ENCODE assay signal across 7 mouse cellular contexts in genomic region chr13:51842773-51843172, GRCm38 (mm10). TPM values are rescaled to one million over a fixed set of nuclear protein-coding genes. Genes with fewer than 3 reads are reported as not detected.
DNase-seq lines count a peak whose midpoint lies in the region; ATAC-seq and TF ChIP-seq lines count a peak whose summit lies in the region.

No protein-coding gene starts in this region.

- no peak for DNase-seq in neural tube, embryonic 11.5 days (ENCODE audit: low spot score)
- DNase-seq in neural tube, embryonic 10.5 days (ENCODE audit: extremely low spot score, low spot score), result no peak
- DNase-seq in heart, adult 9 months (ENCODE audit: low spot score in 2 of 2), result peak; percentile 24 to 44
- no peak for DNase-seq in limb, embryonic 14.5 days (ENCODE audit: low spot score)
- DNase-seq in yolk sac, embryonic 10.5 days (ENCODE audit: low spot score), result peak; percentile 43
- DNase-seq in left cerebral cortex, postnatal 10 days (ENCODE audit: extremely low spot score in 1 of 2, low spot score in 2 of 2), result no peak
- no peak for DNase-seq in right cerebral cortex, postnatal 4 days

- ATAC-seq in neural tube, embryonic 11.5 days (ENCODE audit: insufficient read depth, low FRiP score, low TSS enrichment), result no peak
- ATAC-seq in limb, embryonic 14.5 days (ENCODE audit: low FRiP score, low read depth), result no peak

- 9% methylated on average over 12 of the region's 12 CpGs for WGBS in neural tube, embryonic 11.5 days
- 8% methylated on average over 12 of the region's 12 CpGs for WGBS in limb, embryonic 14.5 days

- intact Hi-C loops in left cerebral cortex, postnatal 10 days (cut with DNase I), result loop anchor here (5.0 kb wide), 1 partner anchor 785 kb away; no protein-coding TSS in a partner anchor

- H3K27me3 ChIP-seq in neural tube, embryonic 11.5 days (ENCODE audit: control insufficient read depth, insufficient read depth, low read length), result peaks cover 39% of the 10 kb centered on the region
- no peaks in the 10 kb centered on the region for H3K27me3 ChIP-seq in limb, embryonic 14.5 days (ENCODE audit: control insufficient read depth, insufficient read depth, low read length)

- peak overlapping the region; percentile 10; the same call in 1 of the 2 replicates for H3K4me2 ChIP-seq in neural tube, embryonic 11.5 days (ENCODE audit: low read depth)
- H3K4me2 ChIP-seq in limb, embryonic 14.5 days (replicated peaks; ENCODE audit: low read depth, low read length, severe bottlenecking), result peak overlapping the region; percentile 35

- H3K36me3 ChIP-seq in neural tube, embryonic 11.5 days (ENCODE audit: control insufficient read depth, insufficient read depth, low read length), result no peaks in the 10 kb centered on the region
- H3K36me3 ChIP-seq in limb, embryonic 14.5 days (ENCODE audit: control insufficient read depth, insufficient read depth, low read length), result no peaks in the 10 kb centered on the region

- no peaks in the 10 kb centered on the region for H3K9me3 ChIP-seq in neural tube, embryonic 11.5 days (ENCODE audit: control insufficient read depth, low read length)
- H3K9me3 ChIP-seq in limb, embryonic 14.5 days (ENCODE audit: control insufficient read depth, low read length), result no peaks in the 10 kb centered on the region

- H3K4me3 ChIP-seq in neural tube, embryonic 11.5 days (ENCODE audit: low read depth, low read length), result no peak overlapping the region; the same call in 1 of the 2 replicates
- H3K4me3 ChIP-seq in limb, embryonic 14.5 days (replicated peaks; ENCODE audit: low read length), result no peak overlapping the region

- 0 out of 2 replicates have a peak overlapping the region, but pooled peaks have one; percentile 23 for H3K9ac ChIP-seq in neural tube, embryonic 11.5 days (ENCODE audit: low read length)
- H3K9ac ChIP-seq in limb, embryonic 14.5 days (ENCODE audit: low read depth, low read length, severe bottlenecking), result no peak overlapping the region

- TF ChIP-seq POLR2A in limb, embryonic 14.5 days (IDR thresholded peaks at IDR 0.05; ENCODE audit: borderline replicate concordance, extremely low read depth, insufficient read depth, insufficient read length), result no peak

- peaks cover 17% of the 10 kb centered on the region for H3K4me1 ChIP-seq in neural tube, embryonic 11.5 days (ENCODE audit: control insufficient read depth, insufficient read depth, low read length)
- H3K4me1 ChIP-seq in limb, embryonic 14.5 days (ENCODE audit: control insufficient read depth, insufficient read depth, low read length), result peaks cover 17% of the 10 kb centered on the region

- no peak overlapping the region for H3K27ac ChIP-seq in neural tube, embryonic 11.5 days (ENCODE audit: low read depth, low read length)
- no peak overlapping the region for H3K27ac ChIP-seq in limb, embryonic 14.5 days (replicated peaks; ENCODE audit: low read depth, low read length)

RNA-seq across cellular contexts. Expression of gene Gadd45g, which starts 3.7 kb away (rescaled TPM):
- polyA plus RNA-seq in neural tube, embryonic 11.5 days (2014; fragmentation: Nextera tagmentation; extraction: Ambion mirVana), result 149 and 170 TPM in 2 replicates
- polyA plus RNA-seq in limb, embryonic 14.5 days (2012; rRNA removed), result 50.0 and 51.5 TPM in 2 replicates
- polyA plus RNA-seq in limb, embryonic 14.5 days (2014; fragmentation: Nextera tagmentation; extraction: Ambion mirVana), result 38.1 and 43.2 TPM in 2 replicates
- total RNA-seq in left cerebral cortex, postnatal 10 days (2021), result 10 to 100 TPM; 12.1 to 15.7 TPM

RNA-seq across cellular contexts. Expression of gene Sema4d, which starts 49.2 kb away (rescaled TPM):
- 6.7 and 7.4 TPM in 2 replicates for polyA plus RNA-seq in neural tube, embryonic 11.5 days (2014; fragmentation: Nextera tagmentation; extraction: Ambion mirVana)
- polyA plus RNA-seq in limb, embryonic 14.5 days (2012; rRNA removed), result 8.5 and 9.6 TPM in 2 replicates
- polyA plus RNA-seq in limb, embryonic 14.5 days (2014; fragmentation: Nextera tagmentation; extraction: Ambion mirVana), result 6.8 and 8.0 TPM in 2 replicates
- total RNA-seq in left cerebral cortex, postnatal 10 days (2021), result 10 to 100 TPM; 66.1 to 77.0 TPM

Comparison
In these comparisons a context has a peak if more than half of its experiments do, and no peak if none do; other contexts are left out.
1. DNase-seq: peak in heart, adult 9 months (2 of 2) and yolk sac, embryonic 10.5 days (single experiment); none in neural tube, embryonic 11.5 days (single experiment), neural tube, embryonic 10.5 days (single experiment), limb, embryonic 14.5 days (single experiment), left cerebral cortex, postnatal 10 days (0 of 2) and right cerebral cortex, postnatal 4 days (single experiment).